Mouse (Mus musculus) liver (tissue): ENCODE measurements around the gene Pxn.
"Not testable (repeated sequence)": the region's sequence is repeated elsewhere in the genome, so short reads cannot be mapped to it uniquely, and the experiment has no call there.

Experiments used
- DNase-seq: peaks from one replicate; pipeline ENCODE4 v3.0.0-alpha.2; 2020; ENCODE audit warnings: mixed read lengths

Gene Pxn

DNA sequence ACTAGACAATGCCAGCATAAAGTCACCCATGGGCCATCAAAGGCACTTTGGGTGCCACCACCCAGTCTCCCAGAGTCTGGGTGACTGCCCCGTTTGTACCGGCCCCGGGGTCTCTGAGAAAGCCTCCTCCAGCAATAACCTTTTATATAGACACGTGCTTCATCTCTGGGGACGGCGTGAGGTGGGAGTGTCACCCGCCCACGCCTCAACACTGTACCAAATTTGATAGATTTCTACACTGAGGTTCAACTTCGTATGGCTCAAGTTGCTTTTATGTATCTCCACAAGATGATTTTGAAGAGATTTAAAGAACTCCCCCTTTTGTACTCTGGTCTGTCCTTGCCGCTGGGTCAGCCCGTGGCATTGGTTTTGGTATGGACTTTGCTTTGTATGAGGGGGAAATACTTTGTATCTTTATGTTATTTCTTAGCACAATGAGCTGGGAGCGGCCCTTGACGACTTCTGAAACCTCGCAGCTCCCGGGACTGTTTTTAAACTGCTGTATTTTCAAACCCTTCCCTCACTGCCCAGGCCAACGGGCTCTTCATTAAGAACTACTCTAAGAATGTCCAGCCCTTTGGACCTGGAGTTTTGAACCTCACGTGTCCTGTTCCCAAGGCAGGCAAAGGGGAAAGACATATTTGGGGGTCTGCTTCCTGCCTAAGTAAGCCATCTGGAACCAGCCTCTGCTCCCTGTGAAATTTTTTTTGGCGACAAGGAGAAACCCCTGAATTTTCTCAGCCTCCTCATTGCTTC is 48.2 kb downstream of the Pxn start:
- no peak for DNase-seq

DNA sequence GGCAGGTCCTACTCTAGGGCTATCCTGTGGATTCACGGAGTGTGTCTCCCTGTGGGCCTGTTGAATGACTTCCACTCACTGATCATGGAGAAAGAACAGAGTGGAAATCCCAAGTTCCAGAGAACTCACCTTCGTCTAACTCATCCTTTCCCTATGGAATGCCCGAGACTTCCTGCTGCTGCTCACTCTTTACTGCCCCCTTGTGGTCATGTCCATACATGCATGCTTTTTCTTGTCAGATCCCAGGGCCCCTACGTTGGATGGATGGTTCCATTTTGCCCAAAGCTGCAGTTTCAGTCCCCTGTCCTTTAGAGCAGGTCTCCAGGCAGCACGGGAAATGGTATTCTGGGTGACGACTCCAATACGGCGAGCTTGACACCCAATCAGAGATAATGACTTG is 49.7 kb downstream of the Pxn start:
- DNase-seq, result peak; percentile 78

DNA sequence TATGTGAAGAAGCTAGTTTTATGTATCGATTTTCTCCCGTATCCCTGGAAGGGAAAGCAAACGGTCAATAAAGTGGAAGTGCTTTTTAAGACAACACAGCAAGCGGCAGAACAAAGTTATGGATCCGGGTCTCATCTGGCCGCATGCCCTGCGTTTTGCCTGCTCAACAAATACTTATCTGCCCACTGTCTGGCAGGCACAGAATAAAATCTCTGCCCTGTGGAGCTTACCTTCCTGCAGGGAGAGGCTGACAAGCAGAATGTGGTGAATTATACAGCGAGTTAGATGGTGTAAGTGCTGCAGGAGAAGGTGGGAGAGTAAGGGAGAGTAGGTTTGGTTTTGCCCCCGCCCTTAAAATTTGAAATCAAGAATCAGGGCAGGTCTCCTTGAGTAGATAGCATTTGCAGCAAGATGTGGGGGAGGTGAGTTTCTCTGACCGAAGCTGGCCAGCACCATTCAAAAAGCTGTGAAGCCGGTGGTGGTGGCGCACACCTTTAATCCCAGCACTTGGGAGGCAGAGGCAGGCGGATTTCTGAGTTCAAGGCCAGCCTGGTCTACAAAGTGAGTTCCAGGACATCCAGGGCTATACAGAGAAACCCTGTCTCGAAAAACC is 51.8 kb downstream of the Pxn start:
- no peak for DNase-seq

DNA sequence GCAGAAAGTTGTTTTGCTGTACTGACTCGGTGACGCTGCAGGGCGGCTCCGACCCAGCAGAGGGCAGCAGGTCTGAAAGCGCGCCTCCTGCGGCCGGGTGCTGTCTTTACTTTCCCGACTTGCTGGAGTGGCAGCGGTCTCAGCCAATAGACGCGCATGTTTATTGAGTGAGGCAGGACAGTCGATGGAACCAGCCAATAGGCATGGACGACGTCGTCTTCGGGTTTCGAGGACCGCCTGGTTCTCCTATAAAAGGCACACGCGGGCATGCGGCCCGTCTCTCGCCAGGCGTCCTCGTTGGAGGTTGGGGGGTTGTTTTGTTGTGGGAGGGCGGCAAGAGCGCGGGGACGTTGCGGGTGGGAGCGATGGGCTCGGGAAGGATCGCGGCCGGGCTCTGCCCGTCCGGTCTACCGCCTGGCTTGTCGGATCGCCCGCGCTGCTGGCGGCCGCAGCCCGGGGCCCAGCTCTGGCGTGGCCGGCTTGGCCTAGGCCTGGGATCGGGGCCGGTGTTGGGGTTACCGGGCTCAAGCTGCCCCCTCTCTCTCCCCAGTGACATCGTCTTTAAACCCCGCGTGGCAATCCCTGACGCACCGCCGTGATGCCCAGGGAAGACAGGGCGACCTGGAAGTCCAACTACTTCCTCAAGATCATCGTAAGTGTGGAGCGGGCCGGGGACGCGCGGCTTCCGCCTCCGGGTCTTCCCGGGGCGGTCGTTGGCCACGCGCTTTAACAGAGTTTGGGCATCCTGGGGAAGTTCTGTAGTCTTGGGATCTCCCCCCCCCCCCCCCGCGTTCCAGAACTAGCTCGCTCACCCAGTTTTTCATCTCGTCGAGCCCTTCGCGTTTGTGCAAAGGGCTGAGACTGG is 53.0 kb downstream of the Pxn start, which contains the start of gene Rplp0:
Gene Rplp0, plus strand, starts transcription at position 231 of the 865 bp plus-strand sequence.
- DNase-seq, result peak; percentile 99

DNA sequence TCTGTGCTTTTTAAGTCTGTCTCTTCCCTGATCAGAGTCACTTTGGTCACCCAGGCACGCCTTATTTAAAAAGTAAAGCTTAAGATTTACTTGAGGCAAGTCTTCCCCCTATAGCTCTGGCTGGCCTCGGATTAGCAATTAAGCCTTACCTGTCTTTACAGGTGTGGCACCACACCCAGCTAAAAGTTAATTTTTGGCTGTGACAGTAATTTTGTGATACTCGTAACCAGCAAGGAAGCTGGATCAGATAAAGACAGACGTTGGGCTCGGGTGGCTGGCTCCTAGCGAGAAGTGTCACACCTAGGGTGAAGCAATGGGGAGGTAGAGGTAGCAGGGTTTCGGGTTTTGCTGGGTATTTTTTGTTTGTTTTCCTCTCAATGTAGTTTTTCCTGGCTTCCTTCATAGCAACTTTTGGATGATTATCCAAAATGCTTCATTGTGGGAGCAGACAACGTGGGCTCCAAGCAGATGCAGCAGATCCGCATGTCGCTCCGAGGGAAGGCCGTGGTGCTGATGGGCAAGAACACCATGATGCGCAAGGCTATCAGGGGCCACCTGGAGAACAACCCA is 53.9 kb downstream of the Pxn start:
- peak; percentile 67 for DNase-seq

DNA sequence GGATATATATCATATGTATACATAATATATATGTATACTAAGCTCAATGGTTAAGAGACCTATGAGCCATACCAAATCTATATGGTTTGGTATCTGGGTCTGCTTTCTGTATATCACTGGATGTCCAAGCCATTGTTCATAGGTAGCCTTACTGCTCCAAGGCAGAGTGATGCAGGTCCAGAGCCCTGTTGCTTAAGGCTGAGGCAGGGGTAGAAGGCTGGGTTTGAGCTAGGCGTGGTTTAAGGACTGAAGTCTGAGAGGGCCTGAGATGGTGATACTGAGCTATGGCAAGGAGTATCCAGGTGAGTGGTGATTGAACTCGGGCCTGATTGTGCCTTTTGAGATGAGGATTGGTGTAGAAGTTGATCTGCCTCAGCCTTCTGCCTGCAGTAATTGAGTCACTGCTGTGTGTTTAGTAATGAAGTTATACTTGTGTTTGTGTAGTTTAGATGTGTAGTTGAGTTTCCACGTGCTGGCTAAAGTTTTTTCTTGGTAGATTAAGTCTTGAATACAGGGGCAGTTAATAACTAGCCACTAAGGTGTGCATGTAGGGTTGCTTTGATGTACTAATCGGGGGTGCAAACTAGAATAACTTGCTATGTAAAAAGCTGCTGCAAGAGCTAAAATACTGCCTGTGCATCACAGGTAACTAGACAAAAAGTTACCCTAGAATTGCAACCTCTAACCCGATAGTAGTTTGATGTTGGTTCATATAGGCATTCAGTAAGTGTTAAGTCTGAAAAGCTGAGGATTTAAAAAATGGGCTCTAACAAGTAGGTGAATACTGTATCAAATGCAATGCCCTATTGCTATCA is 57.5 kb downstream of the Pxn start:
- DNase-seq, result no peak

DNA sequence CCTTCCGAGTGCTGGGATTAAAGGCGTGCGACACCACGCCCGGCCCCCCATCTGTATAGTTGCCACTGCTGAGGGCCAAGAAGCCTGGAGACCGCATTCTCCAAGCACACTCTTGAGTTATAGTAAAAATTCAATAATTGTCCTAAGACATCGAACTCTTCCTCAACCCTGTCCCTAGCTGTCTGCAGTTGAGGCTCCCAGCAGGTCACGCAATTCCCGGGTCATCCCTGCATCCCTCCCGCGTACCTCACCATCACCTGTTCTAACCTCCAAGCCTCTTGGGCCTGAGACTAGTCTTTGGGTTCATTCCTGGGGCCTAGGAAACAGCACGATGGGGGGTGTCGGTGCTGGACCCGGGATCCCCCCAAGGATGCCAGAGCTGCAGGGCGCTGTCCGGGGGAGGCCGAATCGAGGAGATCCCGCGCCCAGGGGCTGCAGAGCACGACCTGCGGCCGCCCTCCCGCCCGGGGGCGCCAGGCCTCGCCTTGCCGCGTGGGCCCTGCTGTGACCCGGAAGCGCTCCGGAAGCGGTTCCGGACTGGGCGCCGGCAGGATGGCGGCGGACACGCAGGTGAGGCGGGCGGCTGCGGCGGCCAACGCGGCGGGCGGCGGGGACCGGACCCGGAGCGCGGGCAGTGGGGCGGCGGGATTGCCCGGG is 58.4 kb downstream of the Pxn start, which contains the start of gene Gcn1l1:
Gene Gcn1l1, plus strand, starts transcription at position 518 of the 657 bp plus-strand sequence.
- peak; percentile 80 for DNase-seq

DNA sequence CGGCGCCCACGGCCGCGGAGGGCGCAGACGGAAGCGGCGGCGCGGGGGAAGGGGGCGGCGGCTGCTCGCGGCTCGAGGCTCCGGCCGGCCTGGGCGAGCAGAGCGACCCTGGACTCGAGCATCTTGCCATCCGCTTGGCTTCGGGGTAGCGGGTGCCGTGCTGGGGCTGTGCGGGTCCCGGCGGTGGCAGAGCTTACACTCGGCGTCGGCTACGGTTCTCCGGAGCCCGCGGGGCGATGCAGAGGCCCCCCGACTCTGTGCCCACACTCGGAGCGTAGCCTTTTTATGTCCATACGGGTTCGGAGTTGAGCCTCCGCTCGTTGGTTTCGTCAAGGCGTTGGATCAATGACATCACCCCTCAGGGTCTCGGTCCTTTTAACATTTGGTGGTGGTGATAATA is 58.9 kb downstream of the Pxn start:
- DNase-seq, result no peak

DNA sequence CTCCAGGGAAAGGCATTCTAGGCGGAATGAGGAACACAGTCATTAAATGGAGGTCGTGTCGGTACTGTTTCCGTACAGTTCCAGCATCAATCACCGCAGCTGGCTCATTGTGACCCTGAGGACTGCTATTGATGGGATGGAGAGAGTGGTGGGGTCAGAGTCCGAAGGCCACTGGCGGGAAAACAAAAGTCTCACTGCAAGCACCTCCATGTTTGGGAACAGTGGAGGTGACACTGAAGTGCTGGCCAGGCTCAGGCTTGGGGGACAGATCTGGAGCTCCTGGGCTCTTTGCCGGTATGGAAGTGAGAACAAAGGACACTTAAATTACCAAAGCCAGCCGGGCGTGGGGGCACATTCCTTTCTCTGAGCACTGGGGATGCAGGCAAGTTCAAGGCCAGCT is 62.2 kb downstream of the Pxn start:
- no peak for DNase-seq

DNA sequence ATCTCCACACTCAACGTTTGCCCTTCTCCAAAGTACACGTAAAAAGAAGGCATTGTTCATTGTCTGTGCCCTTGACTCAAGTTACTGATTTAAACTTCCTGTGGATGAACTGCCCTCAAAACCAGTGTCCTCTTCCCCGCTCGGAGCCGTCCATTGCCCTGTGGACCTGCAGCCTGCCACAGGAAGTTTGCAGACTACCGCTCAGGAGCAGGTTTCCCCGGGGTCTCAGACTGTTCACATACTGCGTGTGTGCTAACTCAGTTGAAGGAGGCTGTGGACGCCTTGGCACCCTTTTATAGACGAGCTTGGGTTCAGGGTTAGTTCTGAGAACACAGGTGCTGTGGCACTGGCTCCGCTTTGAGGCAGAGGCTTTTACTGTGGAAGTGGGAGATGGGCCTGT is 62.8 kb downstream of the Pxn start:
- DNase-seq, result no peak

DNA sequence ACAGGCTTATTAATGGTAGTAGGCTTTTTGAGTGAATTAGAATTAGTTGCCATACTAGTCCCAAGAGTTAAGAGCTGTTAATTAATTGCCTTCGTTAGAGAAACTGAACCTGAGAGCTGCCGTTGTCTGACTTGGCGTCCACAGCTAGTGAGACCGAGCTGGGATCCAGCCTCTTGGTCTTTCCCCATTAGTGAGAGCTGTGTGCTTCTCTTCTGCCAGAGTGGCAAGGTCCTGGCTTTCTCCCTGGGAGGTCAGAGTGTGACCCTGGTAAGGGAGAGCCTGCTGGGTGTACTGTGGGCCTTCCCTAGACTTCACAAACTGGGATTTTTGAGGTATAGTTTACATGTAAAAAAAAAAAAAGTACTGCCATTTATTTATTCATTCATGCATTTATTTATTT is 63.2 kb downstream of the Pxn start:
- no peak for DNase-seq

DNA sequence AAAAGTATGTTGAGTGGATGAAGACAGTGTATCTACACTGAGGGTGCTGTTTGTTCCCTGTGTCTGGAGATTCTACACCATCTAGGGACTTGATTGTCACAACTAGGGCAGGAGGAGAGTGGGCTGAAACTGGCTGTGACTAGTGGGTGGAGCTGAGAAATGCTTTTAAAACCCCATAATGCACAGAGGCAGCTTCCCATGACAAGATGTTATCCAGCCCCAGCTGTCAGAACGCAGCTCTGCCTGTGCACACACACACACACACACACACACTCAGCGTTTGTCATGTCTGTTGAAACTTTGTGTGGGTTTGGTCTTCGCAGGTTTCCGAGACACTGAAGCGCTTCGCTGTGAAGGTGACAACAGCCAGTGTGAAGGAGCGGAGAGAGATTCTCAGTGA is 64.6 kb downstream of the Pxn start:
- no peak for DNase-seq

DNA sequence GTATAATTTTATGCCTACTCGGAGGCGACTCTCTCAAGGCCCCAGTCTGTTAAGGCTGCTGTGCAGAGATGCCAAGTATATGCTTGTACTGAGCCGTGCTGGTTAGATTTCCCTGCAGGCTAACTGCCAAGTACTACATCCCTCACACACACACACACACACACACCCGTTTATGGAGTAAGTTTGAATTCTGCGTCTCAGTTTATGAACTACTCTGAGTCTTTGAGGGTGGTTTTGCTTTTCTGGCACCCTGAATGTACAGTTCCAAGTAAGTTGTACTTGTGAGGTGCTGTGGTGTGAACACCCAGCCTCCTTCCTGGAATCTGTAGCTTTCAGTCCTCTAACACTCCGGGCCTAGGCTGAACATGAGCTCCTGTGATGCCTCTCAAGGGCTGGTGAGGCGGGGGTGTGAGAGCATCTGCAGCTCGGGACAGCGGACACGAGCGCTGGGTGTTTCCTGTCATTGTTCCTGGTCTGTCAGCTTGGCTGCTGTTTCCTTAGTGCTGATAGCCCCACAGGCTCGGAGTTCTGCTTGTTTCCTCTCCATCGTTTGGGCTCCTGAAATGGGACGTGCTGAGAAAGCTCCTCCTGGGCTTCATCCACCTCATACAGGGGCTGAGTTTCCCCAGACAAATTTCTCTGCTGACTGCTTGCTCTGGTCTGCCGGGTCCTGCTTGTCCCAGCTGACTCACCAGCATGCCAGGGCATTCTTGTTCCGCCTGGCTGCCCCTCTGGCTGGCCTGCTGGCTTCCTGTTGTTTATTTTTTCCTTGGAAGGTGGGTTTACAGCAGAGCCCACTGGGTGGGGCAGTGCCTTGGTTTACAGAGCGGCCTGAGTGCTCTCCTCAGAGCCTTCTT is 66.4 kb downstream of the Pxn start:
- no peak for DNase-seq

DNA sequence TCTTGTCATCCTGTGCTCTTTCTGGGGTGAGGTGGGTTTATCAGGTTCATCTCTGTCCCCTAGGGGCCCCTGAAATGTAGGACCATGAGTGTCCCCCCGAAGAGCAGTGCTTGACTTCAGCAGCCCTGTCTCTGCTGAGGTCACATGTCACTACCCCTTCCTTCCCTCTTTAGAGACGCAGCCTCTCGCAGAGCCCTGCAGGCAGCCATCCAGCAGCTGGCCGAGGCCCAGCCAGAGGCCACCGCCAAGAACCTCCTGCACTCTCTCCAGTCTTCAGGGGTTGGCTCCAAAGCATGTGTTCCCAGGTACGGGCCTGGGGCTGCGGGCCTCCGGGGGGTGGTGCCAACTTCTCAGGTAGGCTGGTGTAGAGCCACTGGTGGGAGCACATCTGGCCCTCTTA is 68.5 kb downstream of the Pxn start:
- DNase-seq, result no peak

DNA sequence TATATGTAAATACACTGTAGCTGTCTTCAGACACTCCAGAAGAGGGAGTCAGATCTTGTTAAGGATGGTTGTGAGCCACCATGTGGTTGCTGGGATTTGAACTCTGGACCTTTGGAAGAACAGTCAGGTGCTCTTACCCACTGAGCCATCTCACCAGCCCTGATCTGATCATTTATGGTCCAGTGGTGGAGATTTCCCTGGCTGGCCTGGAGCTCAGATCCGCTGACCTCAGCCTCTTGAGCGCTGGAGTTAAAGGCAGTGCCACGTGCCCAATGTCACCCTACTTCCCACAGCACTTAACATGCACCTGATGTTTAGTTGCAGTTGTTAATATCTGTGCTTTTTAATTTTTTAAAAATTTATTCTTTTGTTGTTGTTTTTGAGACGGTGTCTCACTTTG is 71.2 kb downstream of the Pxn start:
- not testable (repeated sequence) for DNase-seq

DNA sequence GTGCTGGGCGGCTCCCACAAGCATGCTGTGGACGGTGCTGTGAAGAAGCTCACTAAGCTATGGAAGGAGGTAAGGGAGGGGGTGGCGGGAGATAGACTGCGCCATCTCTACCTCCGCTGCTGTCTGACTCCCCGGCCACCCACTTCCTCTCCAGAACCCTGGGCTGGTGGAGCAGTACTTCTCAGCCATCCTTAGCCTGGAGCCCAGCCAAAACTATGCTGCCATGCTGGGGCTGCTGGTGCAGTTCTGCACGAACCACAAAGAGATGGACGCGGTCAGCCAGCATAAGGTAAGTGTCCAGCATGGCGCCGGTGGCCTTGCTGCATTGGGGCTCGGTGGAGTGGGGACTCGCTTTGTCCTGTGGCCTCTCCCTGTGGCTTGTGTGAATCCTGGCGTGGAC is 72.4 kb downstream of the Pxn start:
- DNase-seq, result no peak

DNA sequence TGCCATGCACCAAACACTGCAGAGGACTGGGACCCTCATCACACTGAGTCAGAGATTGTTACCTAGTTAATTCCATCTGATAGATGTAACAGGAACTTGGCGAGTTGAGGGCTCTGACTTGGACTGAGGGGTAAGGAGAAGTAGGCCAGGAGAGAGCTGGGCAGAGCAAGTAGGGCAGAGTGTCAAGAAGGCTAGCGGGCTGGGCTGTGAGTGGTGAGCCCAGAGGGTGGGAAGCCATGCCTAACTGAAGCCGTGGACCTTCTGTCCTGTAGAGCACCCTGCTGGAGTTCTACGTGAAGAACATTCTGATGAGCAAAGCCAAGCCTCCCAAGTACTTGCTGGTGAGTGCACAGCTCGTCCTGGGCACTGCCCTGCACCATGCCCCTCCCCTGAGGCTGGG is 72.9 kb downstream of the Pxn start:
- no peak for DNase-seq

DNA sequence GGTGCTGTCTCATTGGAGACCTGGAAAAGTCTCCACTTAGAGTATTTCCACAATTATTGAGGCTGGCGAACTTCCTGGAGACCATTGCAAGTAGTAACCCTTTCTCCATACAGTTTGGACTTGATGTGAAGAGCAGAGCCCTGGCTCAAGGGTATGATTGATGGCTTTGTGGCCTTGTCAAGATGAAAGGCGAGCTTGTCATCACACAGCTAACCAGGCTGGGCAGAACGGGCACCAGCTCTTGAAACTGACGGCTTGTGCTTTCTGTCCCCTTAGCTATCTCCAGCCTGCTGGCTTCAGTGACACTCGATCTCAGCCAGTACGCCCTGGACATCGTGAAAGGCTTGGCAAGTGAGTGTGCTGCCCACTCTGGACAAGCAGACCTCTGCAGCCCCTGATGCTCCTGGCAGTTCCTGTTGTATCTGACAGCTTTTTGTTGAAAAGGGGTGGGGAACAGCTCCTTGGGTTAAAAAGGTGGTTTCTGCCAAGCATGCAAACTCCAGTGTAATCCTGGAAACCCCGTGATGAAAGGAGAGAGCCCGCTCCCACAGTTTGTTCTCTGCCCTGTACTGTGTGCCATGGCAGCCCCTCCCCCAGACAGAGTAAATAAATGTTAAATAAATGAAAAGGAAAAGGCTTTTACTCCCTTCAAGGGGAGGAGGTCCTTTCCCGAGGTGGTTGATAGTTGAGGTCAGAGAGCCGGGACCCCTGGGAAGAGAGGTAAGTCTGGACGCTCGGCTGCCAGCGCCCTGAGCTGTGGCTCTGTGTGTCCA is 73.9 kb downstream of the Pxn start:
- DNase-seq, result no peak

DNA sequence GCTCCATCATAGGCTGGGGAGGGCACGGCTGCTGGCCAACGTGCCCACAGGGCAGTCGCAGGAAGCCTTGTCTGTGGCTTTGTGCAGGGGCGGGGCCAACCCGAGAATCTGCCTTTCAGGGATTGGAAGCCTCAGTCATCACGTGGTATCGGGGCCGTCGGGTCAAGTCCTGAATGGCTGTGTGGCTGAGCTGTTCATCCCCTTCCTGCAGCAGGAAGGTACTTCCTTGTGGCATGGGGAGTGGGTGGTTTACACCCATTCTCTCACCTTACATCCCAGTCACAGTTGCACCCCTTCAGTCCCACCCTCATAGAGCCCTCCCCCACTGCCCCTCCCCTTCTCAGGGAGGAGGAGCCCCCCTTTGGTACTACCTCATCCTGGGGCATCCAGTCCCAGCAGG is 75.2 kb downstream of the Pxn start:
- no peak for DNase-seq

DNA sequence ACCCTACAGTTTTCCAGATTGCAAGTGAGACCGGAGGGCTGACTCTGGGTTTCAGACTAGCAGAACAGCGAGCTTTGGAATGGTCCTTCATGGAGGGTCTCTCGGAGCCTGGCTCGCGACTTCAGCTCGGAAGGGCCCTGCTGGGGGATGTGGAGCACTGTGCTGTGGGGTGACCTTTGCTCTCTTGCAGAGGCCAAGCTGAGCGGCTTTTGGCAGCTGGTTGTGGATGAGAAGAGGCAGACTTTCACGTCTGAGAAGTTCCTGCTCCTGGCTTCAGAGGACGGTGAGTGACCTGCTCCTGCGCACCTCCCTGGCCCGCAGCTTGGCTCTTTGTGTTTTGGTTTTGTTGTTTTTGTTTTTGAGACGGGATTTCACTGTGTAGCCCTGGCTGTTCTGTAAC is 79.1 kb downstream of the Pxn start:
- DNase-seq, result no peak
